Mouse (Mus musculus): ENCODE results near the gene Col4a3bp.
"Not testable (repeated sequence)": the region's sequence is repeated elsewhere in the genome, so short reads cannot be mapped to it uniquely, and the experiment has no call there.

The Col4a3bp gene

DNA sequence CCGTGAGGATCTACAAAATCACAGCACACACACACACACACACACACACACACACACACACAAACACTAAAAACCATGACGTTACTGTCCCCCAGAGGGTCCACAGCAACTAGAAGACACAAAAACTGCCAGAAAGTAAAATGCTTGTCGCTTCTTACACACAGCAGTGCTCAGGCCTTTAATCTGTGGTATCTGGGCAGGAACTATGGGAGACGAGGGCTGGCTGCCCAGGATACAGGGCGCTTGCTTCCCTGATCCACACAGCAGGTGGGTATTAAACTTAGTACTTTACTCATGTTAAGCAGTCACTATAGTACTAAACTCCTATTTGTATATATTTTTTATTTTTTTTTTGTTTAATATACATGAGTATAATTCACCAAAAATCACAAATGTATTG lies 103.4 kb downstream of the Col4a3bp start:
- no peak for DNase-seq (ENCODE audit: low spot score in 2 of 2)

DNA sequence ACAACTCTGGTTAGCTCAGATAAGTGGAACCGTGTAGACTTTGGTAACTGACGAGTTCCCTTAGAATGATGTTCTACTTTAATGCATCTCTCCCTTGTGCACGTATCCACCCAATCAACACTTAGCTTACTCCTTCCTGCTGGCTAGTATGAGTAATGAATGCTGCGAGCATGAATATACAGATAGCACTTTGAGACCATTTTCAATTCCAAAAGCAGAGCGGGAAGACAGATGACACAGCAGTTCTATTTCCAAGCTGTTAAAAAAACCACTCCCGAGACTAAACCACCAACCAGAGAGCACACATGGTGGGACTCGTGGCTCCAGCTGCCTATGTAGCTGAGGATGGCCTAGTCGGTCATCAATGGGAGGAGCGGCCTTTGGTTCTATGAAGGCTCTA lies 110.6 kb downstream of the Col4a3bp start:
- peak in 1 of 2 experiments; percentile 31 for DNase-seq (ENCODE audit: low spot score in 2 of 2)

DNA sequence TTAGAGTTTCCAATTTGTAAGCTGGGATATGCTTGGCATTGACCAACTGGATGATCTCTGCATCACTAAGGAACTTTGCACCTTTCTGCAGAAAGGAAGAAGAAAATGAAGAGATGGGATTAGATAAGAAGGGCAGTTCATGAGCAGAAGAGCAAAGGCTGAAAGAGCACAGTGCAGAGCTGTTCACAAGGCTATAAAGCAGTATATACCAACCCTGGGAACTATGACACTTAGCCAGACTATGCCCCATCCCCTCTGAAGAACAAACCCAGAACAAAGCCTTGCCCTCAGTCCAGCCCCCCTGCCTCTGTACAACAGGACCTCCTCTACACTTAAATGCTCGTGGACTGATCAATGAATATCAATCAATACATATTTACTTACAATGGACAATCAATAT lies 114.3 kb downstream of the Col4a3bp start:
- DNase-seq (ENCODE audit: low spot score in 2 of 2): no peak

GRCm38 (mm10) chr13:96658936-96659335 lies 116.5 kb downstream of the Col4a3bp start:
- no peak for DNase-seq (ENCODE audit: low spot score in 2 of 2)

- peak in 1 of 2 experiments; percentile 19 for DNase-seq (ENCODE audit: low spot score in 2 of 2)
These were observed 117.9 kb downstream of the Col4a3bp start for GRCm38 (mm10) chr13:96660095-96660860.

DNA sequence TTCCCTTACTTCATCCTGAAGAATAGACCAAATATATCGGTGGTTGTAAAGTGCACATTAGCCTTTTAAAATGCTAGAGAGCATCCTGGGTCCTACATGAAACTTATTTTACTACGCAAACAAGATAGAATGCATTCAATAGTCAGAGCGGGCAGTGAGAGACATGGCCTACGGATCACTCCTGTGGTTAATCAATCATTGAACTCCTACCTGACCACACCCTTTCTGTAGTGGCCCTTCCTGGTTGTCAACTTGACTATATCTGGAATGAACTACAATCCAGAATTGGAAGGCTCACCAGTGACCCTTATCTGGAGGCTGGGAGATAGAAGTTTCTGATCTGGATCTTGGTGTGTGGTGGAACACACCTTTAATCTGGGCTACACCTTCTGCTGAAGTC lies 120.7 kb downstream of the Col4a3bp start:
- DNase-seq (ENCODE audit: low spot score in 2 of 2): not testable (repeated sequence)

GRCm38 (mm10) chr13:96664419-96664974 lies 122.1 kb downstream of the Col4a3bp start:
- DNase-seq (ENCODE audit: low spot score in 2 of 2): no peak

- no peak for DNase-seq (ENCODE audit: low spot score in 2 of 2)
These were observed 127.6 kb downstream of the Col4a3bp start for GRCm38 (mm10) chr13:96670019-96670405.

DNA sequence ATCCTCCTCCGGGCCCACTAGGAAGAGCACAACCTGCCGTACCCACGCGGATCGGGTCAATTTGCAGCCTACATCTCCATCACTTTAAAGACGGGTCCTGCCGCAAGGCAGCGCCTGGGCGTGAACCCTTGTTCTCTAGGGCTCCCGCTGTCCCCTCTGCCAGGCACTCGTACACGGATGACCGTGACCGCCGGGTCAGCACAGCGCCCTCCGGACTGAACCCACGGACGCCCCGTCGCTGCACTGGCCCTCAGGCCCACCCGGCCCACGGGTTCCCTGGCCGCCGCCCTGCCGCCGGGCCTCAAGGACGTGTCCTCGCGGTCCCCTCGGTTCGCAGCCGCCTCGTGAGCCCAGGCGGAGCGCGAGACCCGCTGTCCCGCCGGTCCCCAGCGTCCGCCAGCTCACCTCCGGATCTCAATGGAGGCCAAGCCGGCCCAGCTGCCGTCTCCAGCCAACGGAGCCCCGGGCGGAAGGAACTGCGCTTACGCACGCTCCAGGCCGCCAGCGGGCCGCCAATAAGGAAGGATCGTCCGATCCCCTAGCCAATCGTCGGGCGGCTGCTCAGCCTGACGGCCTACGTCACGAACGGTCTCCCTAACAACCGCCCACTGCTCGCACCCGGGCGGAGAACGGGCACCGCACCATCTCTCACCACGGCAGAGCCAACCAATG lies 128.1 kb downstream of the Col4a3bp start, which contains the start of gene Hmgcr:
Hmgcr (minus strand) TSS at position 531 of the 672 bp plus-strand sequence.
- peak; percentile 98 to 99 for DNase-seq (ENCODE audit: low spot score in 2 of 2)

- no peak for DNase-seq (ENCODE audit: low spot score in 2 of 2)
These were observed 128.9 kb downstream of the Col4a3bp start for GRCm38 (mm10) chr13:96671078-96671905.

DNA sequence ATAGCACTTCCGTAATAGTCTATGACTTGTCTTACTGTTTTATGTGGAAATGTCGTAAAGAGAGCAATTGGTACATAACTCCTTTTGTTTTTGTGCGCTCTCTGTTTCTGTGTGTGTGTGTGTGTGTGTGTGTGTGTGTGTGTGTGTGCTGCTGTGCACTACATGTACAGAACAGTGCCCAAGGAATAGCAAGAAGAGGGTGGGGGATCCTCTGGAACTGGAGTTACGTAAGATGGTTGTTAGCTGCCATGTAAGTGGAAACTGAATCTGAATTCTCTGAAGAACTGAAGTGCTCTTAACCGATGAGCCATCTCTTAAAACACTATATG lies 129.5 kb downstream of the Col4a3bp start:
- DNase-seq (ENCODE audit: low spot score in 2 of 2): no peak

DNA sequence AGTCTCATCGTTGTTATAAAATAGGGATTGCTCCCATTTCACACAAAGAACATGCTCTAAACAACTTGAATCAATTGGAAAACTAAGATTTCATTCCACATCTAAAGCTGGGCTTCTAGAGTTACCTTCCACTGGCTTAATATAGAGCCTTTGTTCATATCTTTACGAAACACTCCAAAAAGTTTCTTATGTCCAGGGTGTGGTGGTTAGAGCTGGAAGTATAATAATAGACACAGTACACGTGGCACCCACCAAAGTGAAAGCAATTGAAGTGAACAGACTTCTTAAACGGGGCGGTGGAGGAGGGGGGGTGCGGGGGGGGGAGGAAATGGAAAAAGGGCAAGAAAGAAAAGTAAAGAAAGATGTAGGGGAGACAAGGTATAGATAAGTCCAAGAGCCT lies 129.9 kb downstream of the Col4a3bp start:
- no peak for DNase-seq (ENCODE audit: low spot score in 2 of 2)

DNA sequence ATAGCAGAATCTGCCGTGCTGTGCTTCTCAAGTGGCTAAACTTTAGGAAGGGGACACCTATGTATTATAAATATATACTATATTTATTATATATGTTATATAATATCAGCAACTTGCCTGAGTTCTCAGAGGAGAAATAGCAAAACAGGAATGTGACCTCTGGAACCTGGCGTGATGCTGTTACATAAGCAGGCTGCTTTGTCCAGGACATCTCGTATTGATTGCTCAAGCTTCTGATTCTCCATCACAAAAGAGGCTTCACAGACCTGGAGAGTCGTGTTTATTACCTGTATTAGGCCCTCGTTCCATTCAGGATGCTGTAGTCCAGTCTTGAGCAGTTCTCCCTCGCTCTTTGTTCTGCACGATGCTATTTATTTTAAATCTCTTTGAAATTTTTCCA lies 131.4 kb downstream of the Col4a3bp start:
- DNase-seq (ENCODE audit: low spot score in 2 of 2): no peak

GRCm38 (mm10) chr13:96675756-96676155 lies 133.3 kb downstream of the Col4a3bp start:
- DNase-seq (ENCODE audit: low spot score in 2 of 2): no peak

- DNase-seq (ENCODE audit: low spot score in 2 of 2): no peak
These were observed 134.7 kb downstream of the Col4a3bp start for GRCm38 (mm10) chr13:96677071-96677470.

DNA sequence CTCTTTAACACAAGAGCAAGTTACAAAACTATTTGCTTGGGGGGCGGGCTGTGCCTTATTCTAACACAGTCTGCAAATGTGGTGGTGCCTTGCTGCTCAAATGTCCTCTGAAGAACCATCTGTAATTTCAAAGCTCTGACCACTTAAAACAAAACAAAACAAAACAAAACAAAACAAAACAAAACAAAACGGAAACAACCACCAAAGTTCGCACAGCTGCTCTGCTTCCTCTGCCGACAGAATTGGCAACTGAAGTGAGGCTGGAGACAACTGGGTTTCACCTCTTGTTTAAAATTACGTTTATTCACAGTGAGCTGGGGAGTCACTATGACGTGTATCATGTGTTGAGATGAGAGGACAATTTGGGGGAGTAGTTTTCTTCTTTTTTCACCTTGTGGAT lies 136.2 kb downstream of the Col4a3bp start:
- no peak for DNase-seq (ENCODE audit: low spot score in 2 of 2)

DNA sequence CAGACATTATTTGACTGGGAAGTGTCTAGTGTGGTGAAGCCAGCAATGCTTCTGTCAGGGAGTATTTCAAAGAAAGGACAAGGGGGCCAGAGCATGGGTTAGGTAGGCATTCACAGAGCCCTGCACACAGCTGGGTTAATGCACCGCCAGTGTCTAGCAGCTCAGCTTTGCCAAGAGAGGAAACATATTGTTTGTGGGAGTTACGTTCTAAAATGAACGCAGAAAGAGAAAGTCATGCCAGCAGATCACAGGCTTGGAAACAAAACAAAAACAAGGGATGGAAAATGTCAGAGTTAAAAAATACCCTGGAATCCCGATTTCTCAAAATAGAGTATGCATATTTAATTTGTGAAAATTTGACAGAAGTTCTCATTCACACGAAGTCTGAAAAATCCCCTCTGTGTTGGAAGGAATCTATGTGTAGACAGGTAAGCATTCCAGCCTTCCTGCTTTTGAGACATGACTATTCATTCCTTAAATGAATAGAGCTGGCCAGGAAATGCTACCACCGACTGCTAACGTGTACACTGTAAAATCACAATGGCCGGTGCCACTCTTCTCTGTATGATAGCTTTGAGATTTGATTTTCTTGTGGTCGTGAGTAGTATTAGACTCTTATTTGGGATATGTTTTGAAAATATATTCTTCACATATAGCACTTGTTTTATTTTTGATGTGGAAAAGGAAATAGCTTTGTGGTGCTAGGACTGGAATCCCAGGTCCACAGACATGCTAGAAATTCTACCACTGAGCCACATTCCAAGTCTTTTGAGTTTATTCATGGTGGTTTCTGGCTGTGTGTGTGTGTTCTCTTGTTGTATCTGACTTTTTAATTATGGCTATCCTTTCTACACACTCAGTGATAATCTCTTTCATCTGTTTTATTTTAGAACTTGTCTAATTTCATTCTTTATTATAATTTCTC lies 138.0 kb downstream of the Col4a3bp start:
- DNase-seq (ENCODE audit: low spot score in 2 of 2): no peak

DNA sequence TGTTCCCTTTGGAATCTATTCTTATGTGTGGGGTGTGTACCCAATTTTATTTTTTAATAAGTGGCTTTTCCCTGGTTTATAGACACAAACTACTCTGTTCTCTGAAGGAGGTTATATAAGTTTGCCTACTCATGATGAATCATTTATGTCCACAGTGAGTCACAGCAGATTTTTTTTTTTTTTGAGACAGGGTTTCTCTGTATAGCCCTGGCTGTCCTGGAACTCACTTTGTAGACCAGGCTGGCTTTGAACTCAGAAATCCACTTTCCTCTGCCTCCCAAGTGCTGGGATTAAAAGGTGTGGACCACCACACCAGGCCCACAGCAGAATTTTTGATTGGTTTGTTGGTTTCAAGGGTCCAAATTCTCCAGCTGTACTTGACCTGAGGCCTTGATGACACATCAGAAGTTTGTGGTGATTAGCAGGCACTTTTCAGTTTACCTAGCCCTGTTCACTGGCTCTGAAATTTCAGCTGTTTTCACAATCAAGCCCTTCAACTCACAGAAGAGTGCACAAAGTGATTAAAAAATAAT lies 138.7 kb downstream of the Col4a3bp start:
- no peak for DNase-seq (ENCODE audit: low spot score in 2 of 2)

- DNase-seq (ENCODE audit: low spot score in 2 of 2): no peak
These were observed 142.4 kb downstream of the Col4a3bp start for GRCm38 (mm10) chr13:96684779-96685178.

- DNase-seq (ENCODE audit: low spot score in 2 of 2): no peak
These were observed 144.8 kb downstream of the Col4a3bp start for GRCm38 (mm10) chr13:96687261-96687660.
